Mouse (Mus musculus) erythroblast, embryonic 14.5 days (primary cell): Measurements from ENCODE around the gene Dnm3.

Source experiments
- GATA1 ChIP-seq: IDR thresholded peaks from 2 replicates; pipeline ENCODE4 v1.6.1; 2012; ENCODE audit warnings: low read length, inconsistent platforms, mixed read lengths
- TAL1 ChIP-seq: IDR thresholded peaks from 3 replicates; pipeline ENCODE4 v1.6.1; 2012; ENCODE audit warnings: low read length, inconsistent platforms, mixed read lengths

DNA sequence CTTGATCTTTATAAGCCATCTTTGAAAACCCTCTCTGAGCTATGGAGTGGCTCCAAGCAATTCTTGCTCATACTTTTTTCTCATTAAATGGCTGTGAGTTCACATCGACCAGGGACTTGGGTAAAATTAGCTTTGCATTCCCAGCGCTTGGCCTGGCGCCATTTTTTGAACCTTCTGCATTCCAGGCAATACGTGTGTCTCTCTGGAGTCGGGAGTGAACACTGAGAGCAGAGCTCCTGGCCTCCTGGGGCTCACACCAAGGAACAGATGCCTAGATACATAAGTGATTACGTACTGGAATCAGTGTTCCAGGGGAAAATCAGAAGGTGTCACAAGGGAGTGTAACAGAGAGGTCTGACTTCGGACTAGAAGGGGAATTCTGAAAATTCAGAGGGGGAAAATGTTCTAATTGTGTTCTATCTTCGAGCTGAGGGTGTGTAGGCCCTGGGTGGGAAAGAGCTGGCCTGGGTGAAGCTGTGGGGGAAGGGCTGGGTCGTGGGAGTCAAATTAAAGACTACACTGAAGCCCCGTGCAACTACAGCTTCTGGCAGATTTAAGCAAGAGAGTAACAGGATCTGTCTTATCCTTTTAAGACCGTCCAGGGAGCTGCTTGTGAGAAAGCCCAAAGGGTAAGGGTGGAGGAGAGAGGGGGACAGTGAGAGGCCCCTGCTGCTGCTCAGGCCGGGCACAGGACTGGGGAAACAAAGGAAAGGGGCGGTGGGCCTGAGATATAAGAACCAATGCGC lies 293.7 kb downstream of the Dnm3 start:
- TF ChIP-seq GATA1 (no peak), TAL1 (no peak)
